In genomic region chr5:140607836-140608633, GRCm38 (mm10) we compare ENCODE assay signal across 8 mouse cellular contexts. TPM values are rescaled to one million over a fixed set of nuclear protein-coding genes. Genes with fewer than 3 reads are reported as not detected.
DNase-seq lines count a peak whose midpoint lies in the region; ATAC-seq and TF ChIP-seq lines count a peak whose summit lies in the region.

No protein-coding gene starts in this region.

- H3K9me3 ChIP-seq in ES-Bruce4 (replicated peaks; ENCODE audit: control insufficient read depth, insufficient read depth, low read length, poor library complexity, severe bottlenecking): no peaks in the 10 kb centered on the region
- no peaks in the 10 kb centered on the region for H3K9me3 ChIP-seq in forebrain, embryonic 16.5 days (ENCODE audit: control insufficient read depth, low read length)
- H3K9me3 ChIP-seq in liver, embryonic 11.5 days (ENCODE audit: control insufficient read depth, low read length): no peaks in the 10 kb centered on the region
- H3K9me3 ChIP-seq in neural tube, embryonic 14.5 days (ENCODE audit: control insufficient read depth, low read length): no peaks in the 10 kb centered on the region

- DNase-seq in heart, adult 11 months: peak; percentile 95
- DNase-seq in heart, postnatal 4 days: no peak
- no peak for DNase-seq in liver, embryonic 11.5 days (ENCODE audit: low spot score)
- no peak for DNase-seq in gastrocnemius, adult 8-10 months (ENCODE audit: low spot score in 2 of 2)
- DNase-seq in kidney, adult 11 months: no peak

- no peak overlapping the region for H3K27ac ChIP-seq in ES-Bruce4 (ENCODE audit: insufficient read depth, low read length)
- peak overlapping the region; percentile 81 for H3K27ac ChIP-seq in forebrain, embryonic 16.5 days (ENCODE audit: low read length)
- peak overlapping the region; percentile 58 for H3K27ac ChIP-seq in liver, embryonic 11.5 days (ENCODE audit: low read depth, low read length)
- H3K27ac ChIP-seq in neural tube, embryonic 14.5 days (ENCODE audit: low read depth, low read length): peak overlapping the region; percentile 40

- no peak for TF ChIP-seq CTCF in ES-Bruce4 (IDR thresholded peaks at IDR 0.05; ENCODE audit: low read depth, low read length)

- peak overlapping the region; percentile 74 for H3K4me3 ChIP-seq in ES-Bruce4 (ENCODE audit: low read depth, low read length)
- H3K4me3 ChIP-seq in forebrain, embryonic 16.5 days (replicated peaks; ENCODE audit: low read length): peak overlapping the region; percentile 60
- peak overlapping the region; percentile 74 for H3K4me3 ChIP-seq in liver, embryonic 11.5 days (ENCODE audit: low read depth, low read length)
- H3K4me3 ChIP-seq in neural tube, embryonic 14.5 days (ENCODE audit: low read depth, low read length): peak overlapping the region; percentile 45

- no peaks in the 10 kb centered on the region for H3K36me3 ChIP-seq in ES-Bruce4 (ENCODE audit: control insufficient read depth, insufficient read depth, low read length, poor library complexity, severe bottlenecking)
- H3K36me3 ChIP-seq in forebrain, embryonic 16.5 days (ENCODE audit: control insufficient read depth, insufficient read depth): no peaks in the 10 kb centered on the region
- peaks cover 4% of the 10 kb centered on the region; the same call in 1 of the 2 replicates for H3K36me3 ChIP-seq in liver, embryonic 11.5 days (ENCODE audit: control insufficient read depth, insufficient read depth, low read length)
- H3K36me3 ChIP-seq in neural tube, embryonic 14.5 days (ENCODE audit: control insufficient read depth, insufficient read depth, low read length): no peaks in the 10 kb centered on the region

- peaks cover 4% of the 10 kb centered on the region for H3K4me1 ChIP-seq in ES-Bruce4 (ENCODE audit: control insufficient read depth, insufficient read depth, low read length)
- peaks cover 47% of the 10 kb centered on the region for H3K4me1 ChIP-seq in forebrain, embryonic 16.5 days (replicated peaks; ENCODE audit: control insufficient read depth, insufficient read depth, low read length)
- peaks cover 45% of the 10 kb centered on the region for H3K4me1 ChIP-seq in liver, embryonic 11.5 days (replicated peaks; ENCODE audit: control insufficient read depth, insufficient read depth, low read length)
- H3K4me1 ChIP-seq in neural tube, embryonic 14.5 days (ENCODE audit: control insufficient read depth, insufficient read depth, low read length): peaks cover 41% of the 10 kb centered on the region

- no peak for ATAC-seq in forebrain, embryonic 16.5 days
- ATAC-seq in liver, embryonic 11.5 days (replicated peaks; ENCODE audit: low FRiP score): peak; percentile 11; the same call in 1 of the 2 replicates
- no peak for ATAC-seq in neural tube, embryonic 14.5 days (ENCODE audit: low read depth)

- 0% methylated on average over 16 of the region's 17 CpGs for WGBS in forebrain, embryonic 16.5 days
- 3% methylated on average over 16 of the region's 17 CpGs for WGBS in liver, embryonic 11.5 days
- 1% methylated on average over 17 of the region's 17 CpGs for WGBS in neural tube, embryonic 14.5 days

- H3K4me2 ChIP-seq in forebrain, embryonic 16.5 days (ENCODE audit: low read length): peak overlapping the region; percentile 94
- H3K4me2 ChIP-seq in liver, embryonic 11.5 days: peak overlapping the region; percentile 92
- peak overlapping the region; percentile 85 for H3K4me2 ChIP-seq in neural tube, embryonic 14.5 days (ENCODE audit: low read depth, low read length)

- peak overlapping the region; percentile 46 for H3K9ac ChIP-seq in ES-Bruce4 (ENCODE audit: low read depth, poor library complexity, severe bottlenecking)
- peak overlapping the region; percentile 69 for H3K9ac ChIP-seq in forebrain, embryonic 16.5 days (replicated peaks; ENCODE audit: low read depth, low read length)
- peak overlapping the region; percentile 80 for H3K9ac ChIP-seq in liver, embryonic 11.5 days (ENCODE audit: low read depth, low read length)
- H3K9ac ChIP-seq in neural tube, embryonic 14.5 days (replicated peaks; ENCODE audit: low read depth, low read length): peak overlapping the region; percentile 59

- H3K27me3 ChIP-seq in ES-Bruce4 (ENCODE audit: control insufficient read depth, insufficient read depth, low read length, poor library complexity, severe bottlenecking): peaks cover 2% of the 10 kb centered on the region; the same call in 1 of the 2 replicates
- peaks cover 5% of the 10 kb centered on the region; the same call in 1 of the 2 replicates for H3K27me3 ChIP-seq in forebrain, embryonic 16.5 days (replicated peaks; ENCODE audit: control insufficient read depth, insufficient read depth, low read length)
- H3K27me3 ChIP-seq in liver, embryonic 11.5 days (replicated peaks; ENCODE audit: control insufficient read depth, insufficient read depth, low read length): peaks cover 81% of the 10 kb centered on the region
- H3K27me3 ChIP-seq in neural tube, embryonic 14.5 days (ENCODE audit: control insufficient read depth, insufficient read depth, low read length): peaks cover 3% of the 10 kb centered on the region; the same call in 1 of the 2 replicates

- no peak for TF ChIP-seq EP300 in ES-Bruce4 (IDR thresholded peaks at IDR 0.05; ENCODE audit: insufficient read depth, low read depth, low read length)

- no peak for TF ChIP-seq POLR2A in ES-Bruce4 (IDR thresholded peaks at IDR 0.05; ENCODE audit: insufficient read depth, low read length)

RNA-seq across cellular contexts. Expression of gene Lfng, which starts 0.9 kb away (rescaled TPM):
- total RNA-seq in heart, postnatal 4 days (2021): 10 to 100 TPM; 11.6 to 12.1 TPM
- polyA plus RNA-seq in ES-Bruce4 (2011; ENCODE audit: insufficient read depth, insufficient read length, low read depth, missing spikeins): 4.1 and 4.4 TPM in 2 replicates
- 23.3 and 25.6 TPM in 2 replicates for polyA plus RNA-seq in forebrain, embryonic 16.5 days (2015; fragmentation: Nextera tagmentation; extraction: Ambion mirVana)
- polyA plus RNA-seq in liver, embryonic 11.5 days (2014; fragmentation: Nextera tagmentation; extraction: Ambion mirVana): 10.6 and 11.0 TPM in 2 replicates
- polyA plus RNA-seq in neural tube, embryonic 14.5 days (2014; fragmentation: Nextera tagmentation; extraction: Ambion mirVana): 17.7 and 18.2 TPM in 2 replicates
- 1 to 10 TPM; 2.0 to 2.9 (median 2.4) TPM for total RNA-seq in gastrocnemius, adult 8-10 months (2022)

RNA-seq across cellular contexts. Expression of gene Ttyh3, which starts 40.8 kb away (rescaled TPM):
- total RNA-seq in heart, postnatal 4 days (2021): 10 to 100 TPM; 83.0 to 90.4 TPM
- 19.1 and 21.4 TPM in 2 replicates for polyA plus RNA-seq in ES-Bruce4 (2011; ENCODE audit: insufficient read depth, insufficient read length, low read depth, missing spikeins)
- polyA plus RNA-seq in forebrain, embryonic 16.5 days (2015; fragmentation: Nextera tagmentation; extraction: Ambion mirVana): 68.7 and 68.9 TPM in 2 replicates
- 24.3 and 26.5 TPM in 2 replicates for polyA plus RNA-seq in liver, embryonic 11.5 days (2014; fragmentation: Nextera tagmentation; extraction: Ambion mirVana)
- 85.5 and 89.4 TPM in 2 replicates for polyA plus RNA-seq in neural tube, embryonic 14.5 days (2014; fragmentation: Nextera tagmentation; extraction: Ambion mirVana)
- 1 to 10 TPM; 2.6 to 5.2 (median 3.4) TPM for total RNA-seq in gastrocnemius, adult 8-10 months (2022)

RNA-seq across cellular contexts. Expression of gene Grifin, which starts 43.2 kb away (rescaled TPM):
- not detected for total RNA-seq in heart, postnatal 4 days (2021)
- polyA plus RNA-seq in ES-Bruce4 (2011; ENCODE audit: insufficient read depth, insufficient read length, low read depth, missing spikeins): not detected in 2 replicates
- polyA plus RNA-seq in forebrain, embryonic 16.5 days (2015; fragmentation: Nextera tagmentation; extraction: Ambion mirVana): not detected in 2 replicates
- polyA plus RNA-seq in liver, embryonic 11.5 days (2014; fragmentation: Nextera tagmentation; extraction: Ambion mirVana): 1.8 and 2.6 TPM in 2 replicates
- not detected in 2 replicates for polyA plus RNA-seq in neural tube, embryonic 14.5 days (2014; fragmentation: Nextera tagmentation; extraction: Ambion mirVana)
- not detected for total RNA-seq in gastrocnemius, adult 8-10 months (2022)
